Mouse (Mus musculus): Measurements from ENCODE around the gene 1700092M07Rik.

- TF ChIP-seq POLR2A (IDR thresholded peaks at IDR 0.05; ENCODE audit: borderline replicate concordance, control insufficient read depth, low read depth, low read length) (no peak), CTCF (IDR thresholded peaks at IDR 0.05; ENCODE audit: control insufficient read depth, insufficient read depth, low read length) (no peak)
Measured at GRCm38 (mm10) chr19:8763276-8763675, 22.8 kb downstream of the 1700092M07Rik start.

Data from bone marrow, adult 2 months (tissue).